Mouse (Mus musculus) forebrain, embryonic 14.5 days (tissue): ENCODE measurements around the gene C1qtnf1. TPM values are rescaled to one million over a fixed set of nuclear protein-coding genes. Genes with fewer than 3 reads are reported as not detected.

ENCODE experiments used
- ATAC-seq: fragments of 200-750 bp; cut with Nextera tagmentation; 2 replicates; pipeline ENCODE4 v1.8.0; 2017; ENCODE audit warnings: mild to moderate bottlenecking, moderate library complexity
- DNase-seq: peaks from one replicate; pipeline ENCODE4 v3.0.0-alpha.2; 2015; ENCODE audit warnings: low spot score
- H3K27ac ChIP-seq: fragments of 300-500 bp; sonication (generic); 2 replicates; pipeline ENCODE4 v1.5.1; 2014; ENCODE audit warnings: low read depth, mild to moderate bottlenecking, control low read depth, low read length, moderate library complexity
- H3K27me3 ChIP-seq: fragments of 300-500 bp; sonication (generic); replicated peaks from 2 replicates; pipeline ENCODE4 v1.6.1; 2014; ENCODE audit warnings: low read length, control low read depth, mixed read lengths; ENCODE audit not compliant: control insufficient read depth, insufficient read depth
- H3K36me3 ChIP-seq: fragments of 300-500 bp; sonication (generic); 2 replicates; pipeline ENCODE4 v1.6.1; 2014; ENCODE audit warnings: low read length, control low read depth; ENCODE audit not compliant: control insufficient read depth, insufficient read depth
- H3K4me1 ChIP-seq: fragments of 300-500 bp; sonication (generic); 2 replicates; pipeline ENCODE4 v1.6.1; 2014; ENCODE audit warnings: antibody characterized with exemption, low read length, control low read depth; ENCODE audit not compliant: control insufficient read depth, insufficient read depth
- H3K4me2 ChIP-seq: fragments of 300-500 bp; sonication (generic); 2 replicates; pipeline ENCODE4 v1.6.1; 2014; ENCODE audit warnings: mild to moderate bottlenecking, control low read depth, low read length
- H3K4me3 ChIP-seq: fragments of 300-500 bp; sonication (generic); 2 replicates; pipeline ENCODE4 v1.5.1; 2014; ENCODE audit warnings: low read depth, low read length, control low read depth
- H3K9ac ChIP-seq: fragments of 300-500 bp; sonication (generic); 2 replicates; pipeline ENCODE4 v1.6.1; 2014; ENCODE audit warnings: mild to moderate bottlenecking, low read length, control low read depth, moderate library complexity
- H3K9me3 ChIP-seq: fragments of 300-500 bp; sonication (generic); replicated peaks from 2 replicates; pipeline ENCODE4 v1.6.1; 2016; ENCODE audit warnings: low read length, control low read depth, mixed read lengths; ENCODE audit not compliant: control insufficient read depth
- WGBS: fragments of 180-500 bp; shearing (Covaris S2); extraction: QIAGEN DNeasy Blood & Tissue Kit; methylation state at CpG from one replicate; pipeline ENCODE4 v1.1.7; 2014; 5-methylcytosine and 5-hydroxymethylcytosine counted together
- polyA plus RNA-seq: library from polyadenylated mRNA; unstranded; fragments of >200 nt; fragmentation: Nextera tagmentation; extraction: Ambion mirVana; gene quantifications from 2 replicates; pipeline ENCODE4 v1.2.1, GENCODE M21; 2014

The C1qtnf1 gene
- polyA plus RNA-seq, 1 experiment from 2014 or later, result 2.3 TPM

- Histone ChIP-seq H3K4me3 (no peak overlapping the region), H3K36me3 (no peaks in the 10 kb centered on the region), H3K4me1 (no peaks in the 10 kb centered on the region), H3K9me3 (no peaks in the 10 kb centered on the region), H3K27ac (no peak overlapping the region), H3K4me2 (no peak overlapping the region), H3K27me3 (no peaks in the 10 kb centered on the region), H3K9ac (no peak overlapping the region)
- WGBS, result 79% methylated on average over 11 of the region's 11 CpGs
- no peak for ATAC-seq
- no peak for DNase-seq
Observed at GRCm38 (mm10) chr11:118453886-118454671, 26.1 kb downstream of the C1qtnf1 start.

GRCm38 (mm10) chr11:118455788-118456187 is 27.8 kb downstream of the C1qtnf1 start:
- Histone ChIP-seq H3K9me3 (no peaks in the 10 kb centered on the region), H3K4me2 (no peak overlapping the region), H3K27ac (no peak overlapping the region), H3K27me3 (no peaks in the 10 kb centered on the region), H3K4me1 (no peaks in the 10 kb centered on the region), H3K9ac (no peak overlapping the region), H3K36me3 (no peaks in the 10 kb centered on the region), H3K4me3 (no peak overlapping the region)
- 91% methylated on average over 6 of the region's 6 CpGs for WGBS
- no peak for ATAC-seq
- no peak for DNase-seq

- Histone ChIP-seq H3K9ac (no peak overlapping the region), H3K4me2 (no peak overlapping the region), H3K4me1 (no peaks in the 10 kb centered on the region), H3K27me3 (no peaks in the 10 kb centered on the region), H3K9me3 (no peaks in the 10 kb centered on the region), H3K4me3 (no peak overlapping the region), H3K27ac (no peak overlapping the region), H3K36me3 (no peaks in the 10 kb centered on the region)
- WGBS, result 73% methylated on average over 11 of the region's 11 CpGs
- no peak for ATAC-seq
- no peak for DNase-seq
Observed at GRCm38 (mm10) chr11:118456937-118457336, 28.9 kb downstream of the C1qtnf1 start.

GRCm38 (mm10) chr11:118459051-118459450 is 31.0 kb downstream of the C1qtnf1 start:
- Histone ChIP-seq H3K4me3 (no peak overlapping the region), H3K9me3 (no peaks in the 10 kb centered on the region), H3K4me2 (no peak overlapping the region), H3K4me1 (no peaks in the 10 kb centered on the region), H3K27ac (no peak overlapping the region), H3K27me3 (no peaks in the 10 kb centered on the region), H3K9ac (no peak overlapping the region), H3K36me3 (no peaks in the 10 kb centered on the region)
- ATAC-seq, result no peak
- 73% methylated on average over 8 of the region's 8 CpGs for WGBS
- DNase-seq, result no peak

GRCm38 (mm10) chr11:118459536-118459935 is 31.5 kb downstream of the C1qtnf1 start:
- no peaks in the 10 kb centered on the region for H3K27me3 ChIP-seq
- H3K36me3 ChIP-seq, result no peaks in the 10 kb centered on the region
- ATAC-seq (no peak), DNase-seq (no peak)
- H3K4me3 ChIP-seq, result no peak overlapping the region
- H3K4me1 ChIP-seq, result no peaks in the 10 kb centered on the region
- H3K9ac ChIP-seq, result no peak overlapping the region
- H3K4me2 ChIP-seq, result no peak overlapping the region
- no peak overlapping the region for H3K27ac ChIP-seq
- no peaks in the 10 kb centered on the region for H3K9me3 ChIP-seq
- 89% methylated on average over 4 of the region's 4 CpGs for WGBS

GRCm38 (mm10) chr11:118460280-118460679 is 32.3 kb downstream of the C1qtnf1 start:
- no peak overlapping the region for H3K27ac ChIP-seq
- no peaks in the 10 kb centered on the region for H3K36me3 ChIP-seq
- WGBS, result 50% methylated on average over 6 of the region's 6 CpGs
- no peak for DNase-seq
- H3K9ac ChIP-seq, result no peak overlapping the region
- no peaks in the 10 kb centered on the region for H3K4me1 ChIP-seq
- no peak overlapping the region for H3K4me2 ChIP-seq
- H3K27me3 ChIP-seq, result no peaks in the 10 kb centered on the region
- ATAC-seq, result no peak
- H3K9me3 ChIP-seq, result no peaks in the 10 kb centered on the region
- H3K4me3 ChIP-seq, result no peak overlapping the region

- H3K4me2 ChIP-seq, result no peak overlapping the region
- no peaks in the 10 kb centered on the region for H3K27me3 ChIP-seq
- H3K9me3 ChIP-seq, result no peaks in the 10 kb centered on the region
- ATAC-seq (no peak), DNase-seq (no peak)
- no peak overlapping the region for H3K9ac ChIP-seq
- no peaks in the 10 kb centered on the region for H3K36me3 ChIP-seq
- H3K4me3 ChIP-seq, result no peak overlapping the region
- no peak overlapping the region for H3K27ac ChIP-seq
- H3K4me1 ChIP-seq, result no peaks in the 10 kb centered on the region
- whole genome bisulfite sequencing, result 42% methylated on average over 11 of the region's 11 CpGs
Observed at GRCm38 (mm10) chr11:118467441-118468035, 39.5 kb downstream of the C1qtnf1 start.

GRCm38 (mm10) chr11:118469509-118470160 is 41.6 kb downstream of the C1qtnf1 start:
- Histone ChIP-seq H3K4me2 (no peak overlapping the region), H3K9ac (no peak overlapping the region), H3K9me3 (no peaks in the 10 kb centered on the region), H3K4me1 (no peaks in the 10 kb centered on the region), H3K27me3 (no peaks in the 10 kb centered on the region), H3K36me3 (no peaks in the 10 kb centered on the region), H3K4me3 (no peak overlapping the region), H3K27ac (no peak overlapping the region)
- ATAC-seq (no peak), DNase-seq (no peak)
- 87% methylated on average over 10 of the region's 10 CpGs for WGBS
